Mouse (Mus musculus) common myeloid progenitor, adult 5-6 weeks (primary cell): ENCODE data around the gene Sdr16c6. TPM values are rescaled to one million over a fixed set of nuclear protein-coding genes. Genes with fewer than 3 reads are reported as not detected.
A peak's percentile ranks its signal among the peaks of the same experiment; 100 is the strongest.

ENCODE experiments used
- ATAC-seq: replicated peaks from 2 replicates; pipeline ENCODE4 v1.8.0; 2016; ENCODE audit warnings: low read depth, mild to moderate bottlenecking, moderate TSS enrichment, inconsistent platforms; ENCODE audit not compliant: poor library complexity, severe bottlenecking
- total RNA-seq: library from RNA; stranded (forward); fragments of 200-1000, 187-1606 nt; gene quantifications from 2 replicates; pipeline ENCODE4 v1.2.3, GENCODE M21; 2017

Sdr16c6 gene
- total RNA-seq: not detected in 2 replicates

DNA sequence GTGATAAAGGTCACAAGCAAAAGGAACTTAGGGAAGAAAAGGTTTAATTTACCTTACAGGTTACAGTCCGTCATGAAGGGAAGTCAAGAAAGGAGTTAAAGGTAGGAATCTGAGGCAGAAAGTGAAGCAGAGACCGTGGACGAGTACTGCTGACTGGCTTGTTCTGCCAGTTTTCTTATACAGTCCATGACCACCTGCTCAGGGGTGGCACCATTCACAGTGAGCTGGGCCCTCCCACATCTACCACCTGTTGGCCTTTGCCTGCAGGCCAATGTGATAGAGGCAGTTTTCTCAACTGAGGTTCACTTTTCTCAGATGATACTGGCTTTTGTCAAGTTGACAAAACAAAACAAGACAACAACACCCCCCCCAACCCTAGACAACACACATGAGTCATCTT, at the start of gene Sdr16c6:
TSS of gene Sdr16c6 (minus strand) at position 151 of the 400 bp plus-strand sequence.
- no peak for ATAC-seq

DNA sequence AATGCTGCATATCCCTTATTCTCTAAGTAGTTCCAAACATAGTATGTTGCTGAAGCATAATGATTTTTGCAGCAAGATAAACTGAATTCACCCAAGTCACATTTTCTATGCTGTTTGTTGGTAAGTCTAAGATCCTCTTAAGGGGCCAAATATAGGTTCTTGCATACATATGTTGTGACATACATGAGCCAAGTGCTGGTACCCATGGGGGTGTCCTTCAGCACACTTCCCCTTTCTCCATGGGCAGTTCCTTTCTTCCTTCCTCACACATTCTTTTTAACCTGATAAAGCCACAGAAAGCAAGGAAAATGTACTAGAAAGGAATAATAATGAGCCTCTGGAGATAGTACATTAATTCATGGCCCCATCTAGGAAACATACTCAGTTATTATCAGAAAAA, 2.9 kb upstream of the Sdr16c6 start:
- peak; percentile 65; the same call in 1 of the 2 replicates for ATAC-seq

DNA sequence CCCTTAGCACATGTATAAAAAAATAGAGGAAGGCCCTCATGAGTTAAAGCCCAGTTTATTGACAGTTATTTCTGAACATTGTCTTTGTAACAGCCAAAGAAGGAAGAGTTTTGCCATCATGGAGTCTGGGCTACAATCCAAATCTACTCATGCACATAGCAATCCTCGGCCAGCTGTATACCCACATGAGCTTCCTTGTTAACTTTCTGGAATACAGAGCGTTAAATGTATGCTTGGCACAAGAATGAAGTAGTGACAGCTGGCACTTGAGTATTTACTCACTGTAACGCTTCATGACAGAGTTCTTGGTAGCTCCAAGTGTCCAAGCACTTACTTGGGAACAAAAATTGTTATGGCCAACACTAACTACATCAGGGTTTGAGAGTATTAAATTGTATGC, 1.8 kb upstream of the Sdr16c6 start:
- no peak for ATAC-seq

- no peak for ATAC-seq
These were observed 1.3 kb downstream of the Sdr16c6 start for GRCm38 (mm10) chr4:4076001-4076400.

Other genes with a start within 250 kb of the Sdr16c6 start
- gene Gm11808, start 103.9 kb downstream of the Sdr16c6 start, total RNA-seq: 960 and 1,212 TPM in 2 replicates